Mouse (Mus musculus): ENCODE results near the gene Dennd4a.
A peak's percentile ranks its signal among the peaks of the same experiment; 100 is the strongest.

Gene Dennd4a

GRCm38 (mm10) chr9:64790673-64791660, 20.2 kb upstream of the Dennd4a start:
- DNase-seq (ENCODE audit: low spot score in 2 of 2) = peak in 1 of 2 experiments; percentile 28

GRCm38 (mm10) chr9:64791676-64792075, 19.5 kb upstream of the Dennd4a start:
- no peak for DNase-seq (ENCODE audit: low spot score in 2 of 2)

GRCm38 (mm10) chr9:64792379-64793274, 18.5 kb upstream of the Dennd4a start:
- no peak for DNase-seq (ENCODE audit: low spot score in 2 of 2)

DNA sequence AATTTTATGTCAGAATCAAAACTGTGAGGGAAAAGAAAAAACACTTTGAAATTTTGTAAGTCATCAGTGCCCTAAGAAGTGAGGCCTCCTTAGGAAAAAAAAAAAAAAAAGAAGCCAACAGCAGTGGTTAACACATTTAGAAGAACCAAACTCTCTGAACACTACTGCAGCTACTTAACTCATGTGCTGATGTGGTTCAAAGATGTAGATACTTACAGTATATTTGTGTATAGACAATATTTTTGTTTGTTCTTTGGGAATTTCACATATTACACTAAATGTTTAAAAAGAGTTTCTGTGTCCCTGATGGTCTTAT, 17.9 kb upstream of the Dennd4a start:
- DNase-seq (ENCODE audit: low spot score in 2 of 2) = no peak

DNA sequence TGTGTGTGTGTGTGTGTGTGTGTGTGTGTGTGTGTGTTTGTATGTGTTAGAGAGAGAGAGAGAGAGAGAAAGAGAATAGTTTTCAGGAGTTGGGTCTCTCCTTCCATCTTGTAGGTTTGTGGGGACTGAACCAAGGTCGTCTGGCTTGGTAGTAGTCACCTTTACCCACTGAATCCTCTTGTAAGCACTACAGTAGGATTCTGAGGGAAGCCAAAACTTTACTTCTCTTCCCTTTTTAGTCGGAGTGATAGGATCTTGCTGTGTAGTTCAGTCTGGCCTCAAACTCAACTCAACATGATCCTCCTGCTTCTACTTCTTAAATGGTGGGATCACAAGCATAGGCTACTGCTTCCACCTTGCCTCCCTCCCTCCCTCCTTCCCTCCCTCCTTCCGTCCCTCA, 17.3 kb upstream of the Dennd4a start:
- DNase-seq (ENCODE audit: low spot score in 2 of 2) = no peak

- no peak for DNase-seq (ENCODE audit: low spot score in 2 of 2)
These were observed 16.4 kb upstream of the Dennd4a start for GRCm38 (mm10) chr9:64794448-64795420.

- no peak for DNase-seq (ENCODE audit: low spot score in 2 of 2)
These were observed 15.1 kb upstream of the Dennd4a start for GRCm38 (mm10) chr9:64795846-64796615.

DNA sequence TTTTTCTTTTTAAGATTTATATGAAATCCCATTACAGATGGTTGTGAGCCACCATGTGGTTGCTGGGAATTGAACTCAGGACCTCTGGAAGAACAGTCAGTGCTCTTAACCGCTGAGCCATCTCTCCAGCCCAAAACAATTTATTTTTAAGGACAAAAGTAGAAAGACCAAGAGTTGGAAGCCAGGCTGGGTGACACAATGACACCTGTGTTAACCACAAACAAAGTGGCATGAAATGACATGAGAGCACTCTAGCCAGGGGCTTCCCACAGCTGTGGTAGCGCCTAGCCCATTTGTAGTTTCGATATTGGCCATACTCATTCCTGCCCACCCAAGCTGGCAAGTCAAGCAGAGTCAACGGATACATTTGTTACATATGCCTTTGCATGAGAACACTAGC, 13.7 kb upstream of the Dennd4a start:
- no peak for DNase-seq (ENCODE audit: low spot score in 2 of 2)

GRCm38 (mm10) chr9:64798099-64798498, 13.0 kb upstream of the Dennd4a start:
- DNase-seq (ENCODE audit: low spot score in 2 of 2) = no peak

- DNase-seq (ENCODE audit: low spot score in 2 of 2) = no peak
These were observed 12.3 kb upstream of the Dennd4a start for GRCm38 (mm10) chr9:64798859-64799258.

DNA sequence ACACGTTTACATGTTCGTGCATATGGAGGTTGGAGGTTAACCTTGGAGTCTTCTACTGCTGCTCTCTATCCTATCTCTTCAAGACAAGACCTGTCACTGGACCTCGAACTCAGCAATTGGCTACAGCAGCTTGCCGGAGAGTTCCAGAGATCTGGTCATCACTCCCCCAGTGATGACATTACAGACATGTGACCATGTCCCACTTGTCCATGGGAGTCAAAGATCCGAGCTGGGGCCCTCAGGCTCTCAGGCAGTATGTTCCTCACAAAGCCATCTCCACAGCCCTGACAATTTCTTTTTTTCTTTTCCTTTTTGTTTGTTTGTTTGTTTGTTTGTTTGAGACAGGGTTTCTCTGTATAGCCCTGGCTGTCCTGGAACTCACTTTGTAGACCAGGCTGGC, 11.6 kb upstream of the Dennd4a start:
- DNase-seq (ENCODE audit: low spot score in 2 of 2) = no peak

DNA sequence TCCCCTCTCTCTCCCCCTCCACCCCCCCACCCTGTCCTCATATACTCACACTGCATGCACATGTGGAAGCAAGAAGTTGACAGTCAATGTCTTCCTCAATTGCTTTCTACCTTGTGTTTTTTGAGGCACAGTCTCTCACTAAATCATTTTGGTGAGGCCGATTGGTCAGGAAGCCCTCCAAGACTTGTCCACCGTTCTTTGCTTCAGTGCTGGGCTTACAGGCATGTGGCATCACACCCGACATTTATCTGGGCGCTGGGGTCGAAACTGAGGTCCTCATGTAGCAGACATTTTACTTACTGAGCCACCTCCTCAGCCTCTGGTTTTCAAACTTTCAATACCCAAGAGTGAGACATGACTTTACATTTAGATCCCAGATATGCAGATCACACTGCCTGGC, 8.6 kb upstream of the Dennd4a start:
- DNase-seq (ENCODE audit: low spot score in 2 of 2) = no peak

DNA sequence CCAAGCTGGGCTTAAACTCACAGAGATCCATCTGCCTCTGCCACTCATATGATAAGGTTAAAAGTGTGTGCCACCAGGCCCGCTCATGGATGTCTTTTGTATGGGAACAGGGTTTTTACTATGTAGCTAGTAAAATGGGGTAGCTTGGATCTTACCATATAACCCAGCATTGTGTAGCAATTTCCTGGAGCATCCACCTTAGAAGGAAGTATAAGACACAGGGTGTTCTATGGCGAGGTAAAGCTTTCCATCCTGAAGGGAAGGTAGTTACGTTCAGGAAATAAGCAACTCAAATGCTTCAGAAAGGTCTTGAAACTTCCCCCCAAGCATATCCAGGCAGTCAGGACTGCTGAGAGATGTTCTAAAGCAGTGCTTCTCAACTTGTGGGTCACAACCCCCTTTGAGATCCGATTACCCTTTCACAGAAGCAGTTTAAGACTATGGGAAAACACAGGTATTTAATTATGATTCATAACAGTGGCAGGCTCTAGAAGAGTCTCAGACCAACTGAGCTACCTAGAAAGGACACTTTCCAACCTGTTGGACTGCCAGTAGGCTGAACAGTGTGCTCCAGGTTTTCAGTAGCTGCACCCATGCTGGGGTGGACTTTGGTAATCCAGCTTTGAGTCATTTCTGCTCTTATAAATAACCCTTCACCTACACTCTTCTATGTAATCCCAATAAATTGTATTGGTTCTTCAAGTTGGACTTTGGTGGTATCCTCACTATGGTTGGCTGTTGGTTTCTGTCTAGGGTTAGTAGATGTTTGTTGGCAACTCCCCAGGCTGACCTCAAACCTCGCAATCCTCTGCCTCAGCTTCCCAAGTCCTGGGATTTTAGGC, 7.5 kb upstream of the Dennd4a start:
- no peak for DNase-seq (ENCODE audit: low spot score in 2 of 2)

GRCm38 (mm10) chr9:64805875-64806274, 5.3 kb upstream of the Dennd4a start:
- no peak for DNase-seq (ENCODE audit: low spot score in 2 of 2)

- peak in 1 of 2 experiments; percentile 31 for DNase-seq (ENCODE audit: low spot score in 2 of 2)
These were observed 4.6 kb upstream of the Dennd4a start for GRCm38 (mm10) chr9:64806335-64807060.

GRCm38 (mm10) chr9:64807061-64807808, 3.9 kb upstream of the Dennd4a start:
- DNase-seq (ENCODE audit: low spot score in 2 of 2) = peak in 1 of 2 experiments; percentile 28

DNA sequence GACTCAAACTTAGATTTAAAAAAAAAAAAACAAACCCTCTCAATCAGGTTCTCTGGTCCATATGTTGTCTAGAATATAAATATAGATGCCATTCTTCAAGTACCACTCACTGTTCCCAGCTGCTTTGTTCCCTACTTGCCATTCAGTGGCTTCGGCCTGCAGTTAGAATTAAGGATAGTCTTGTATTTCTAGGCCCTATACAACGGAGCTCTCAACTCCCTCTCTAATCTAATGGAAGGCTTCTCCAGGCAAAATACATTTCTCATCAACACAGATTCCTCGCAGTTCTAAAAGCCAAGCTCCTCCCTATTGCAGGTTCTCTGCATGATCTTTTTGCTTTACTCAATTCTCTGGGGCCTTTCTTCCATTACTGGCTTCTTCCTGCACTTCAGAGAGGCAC, 1.3 kb upstream of the Dennd4a start:
- no peak for DNase-seq (ENCODE audit: low spot score in 2 of 2)
